Mouse (Mus musculus) neural tube, embryonic 13.5 days (tissue): ENCODE measurements around the gene Grin2b. TPM values are rescaled to one million over a fixed set of nuclear protein-coding genes. Genes with fewer than 3 reads are reported as not detected.
"Not testable (repeated sequence)": the region's sequence is repeated elsewhere in the genome, so short reads cannot be mapped to it uniquely, and the experiment has no call there.

Experiments used
- ATAC-seq: fragments of 200-750 bp; cut with Nextera tagmentation; 2 replicates; pipeline ENCODE4 v1.8.0; 2017; ENCODE audit warnings: low read depth, mild to moderate bottlenecking, moderate TSS enrichment, moderate library complexity
- H3K27ac ChIP-seq: fragments of 300-500 bp; sonication (generic); replicated peaks from 2 replicates; pipeline ENCODE4 v1.5.1; 2015; ENCODE audit warnings: moderate library complexity, mild to moderate bottlenecking, inconsistent platforms
- H3K27me3 ChIP-seq: fragments of 300-500 bp; sonication (generic); 2 replicates; pipeline ENCODE4 v1.6.1; 2015; ENCODE audit warnings: mild to moderate bottlenecking, inconsistent platforms
- H3K36me3 ChIP-seq: fragments of 300-500 bp; sonication (generic); 2 replicates; pipeline ENCODE4 v1.6.1; 2015; ENCODE audit warnings: mild to moderate bottlenecking, inconsistent platforms
- H3K4me1 ChIP-seq: fragments of 300-500 bp; sonication (generic); replicated peaks from 2 replicates; pipeline ENCODE4 v1.6.1; 2015; ENCODE audit warnings: inconsistent platforms
- H3K4me2 ChIP-seq: fragments of 300-500 bp; sonication (generic); 2 replicates; pipeline ENCODE4 v1.6.1; 2015; ENCODE audit warnings: inconsistent platforms, mild to moderate bottlenecking, moderate library complexity
- H3K4me3 ChIP-seq: fragments of 300-500 bp; sonication (generic); 2 replicates; pipeline ENCODE4 v1.5.1; 2015; ENCODE audit warnings: mild to moderate bottlenecking, inconsistent platforms
- H3K9ac ChIP-seq: fragments of 300-500 bp; sonication (generic); 2 replicates; pipeline ENCODE4 v1.6.1; 2015; ENCODE audit warnings: moderate library complexity, mild to moderate bottlenecking, inconsistent platforms
- H3K9me3 ChIP-seq: fragments of 300-500 bp; sonication (generic); 2 replicates; pipeline ENCODE4 v1.6.1; 2016; ENCODE audit warnings: inconsistent platforms
- WGBS: fragments of 180-500 bp; shearing (Covaris S2); methylation state at CpG from one replicate; pipeline ENCODE4 v1.1.7; 2015; 5-methylcytosine and 5-hydroxymethylcytosine counted together
- polyA plus RNA-seq: library from polyadenylated mRNA; unstranded; fragments of >200 nt; fragmentation: Nextera tagmentation; extraction: Ambion mirVana; gene quantifications from 2 replicates; pipeline ENCODE4 v1.2.1, GENCODE M21; 2015

Grin2b gene
- polyA plus RNA-seq, 1 experiment from 2014 or later = 32.6 TPM

DNA sequence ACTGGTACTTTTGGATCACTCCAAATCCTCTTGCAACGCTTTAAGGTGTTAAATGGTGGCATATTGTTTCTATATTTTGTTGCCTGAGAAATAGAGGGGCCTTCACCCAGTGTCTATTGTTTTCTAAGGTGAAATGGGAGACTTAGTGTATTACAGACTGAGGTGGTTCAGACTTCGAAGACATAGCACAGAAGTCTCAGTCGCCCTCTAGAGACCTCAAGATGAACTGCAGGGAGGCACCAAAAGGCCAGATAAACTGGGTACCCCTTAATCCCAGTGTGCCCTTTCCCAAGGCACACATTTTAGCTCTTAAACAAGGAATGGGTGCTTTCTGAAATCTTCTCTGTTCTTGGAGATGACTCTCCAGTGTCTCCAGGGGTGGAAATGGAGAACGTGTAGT is 345.4 kb downstream of the Grin2b start:
- H3K27me3 ChIP-seq = no peaks in the 10 kb centered on the region
- H3K4me3 ChIP-seq = no peak overlapping the region
- H3K36me3 ChIP-seq = no peaks in the 10 kb centered on the region
- no peak overlapping the region for H3K4me2 ChIP-seq
- WGBS = 17% methylated on average over 4 of the region's 4 CpGs
- H3K9me3 ChIP-seq = no peaks in the 10 kb centered on the region
- H3K27ac ChIP-seq = no peak overlapping the region
- ATAC-seq = no peak
- H3K4me1 ChIP-seq = peaks cover 8% of the 10 kb centered on the region; the same call in 1 of the 2 replicates
- no peak overlapping the region for H3K9ac ChIP-seq

- Histone ChIP-seq H3K36me3 (no peaks in the 10 kb centered on the region), H3K4me2 (no peak overlapping the region), H3K4me3 (no peak overlapping the region), H3K9ac (no peak overlapping the region), H3K27me3 (no peaks in the 10 kb centered on the region), H3K27ac (no peak overlapping the region), H3K9me3 (no peaks in the 10 kb centered on the region), H3K4me1 (peaks cover 8% of the 10 kb centered on the region; the same call in 1 of the 2 replicates)
- ATAC-seq = no peak
- 89% methylated on average over 3 of the region's 3 CpGs for WGBS
Observed at GRCm38 (mm10) chr6:135827317-135827716, 346.0 kb downstream of the Grin2b start.

DNA sequence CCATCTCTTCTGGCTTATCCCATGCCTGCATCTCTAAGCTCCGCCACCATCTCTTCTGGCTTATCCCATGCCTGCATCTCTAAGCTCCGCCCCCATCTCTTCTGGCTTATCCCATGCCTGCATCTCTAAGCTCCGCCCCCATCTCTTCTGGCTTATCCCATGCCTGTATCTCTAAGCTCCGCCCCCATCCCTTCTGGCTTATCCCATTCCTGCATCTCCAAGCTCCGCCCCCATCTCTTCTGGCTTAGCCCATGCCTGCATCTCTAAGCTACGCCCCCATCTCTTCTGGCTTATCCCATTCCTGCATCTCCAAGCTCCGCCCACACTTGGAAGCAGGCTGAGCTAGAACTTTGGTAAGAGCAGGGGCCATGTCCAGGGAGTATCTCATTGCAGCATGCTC is 346.5 kb downstream of the Grin2b start:
- not testable (repeated sequence) for H3K4me3 ChIP-seq, H3K27ac ChIP-seq, H3K4me2 ChIP-seq, H3K27me3 ChIP-seq, H3K9me3 ChIP-seq, ATAC-seq, H3K4me1 ChIP-seq, H3K9ac ChIP-seq, H3K36me3 ChIP-seq
- WGBS = 98% methylated on average over 7 of the region's 7 CpGs

DNA sequence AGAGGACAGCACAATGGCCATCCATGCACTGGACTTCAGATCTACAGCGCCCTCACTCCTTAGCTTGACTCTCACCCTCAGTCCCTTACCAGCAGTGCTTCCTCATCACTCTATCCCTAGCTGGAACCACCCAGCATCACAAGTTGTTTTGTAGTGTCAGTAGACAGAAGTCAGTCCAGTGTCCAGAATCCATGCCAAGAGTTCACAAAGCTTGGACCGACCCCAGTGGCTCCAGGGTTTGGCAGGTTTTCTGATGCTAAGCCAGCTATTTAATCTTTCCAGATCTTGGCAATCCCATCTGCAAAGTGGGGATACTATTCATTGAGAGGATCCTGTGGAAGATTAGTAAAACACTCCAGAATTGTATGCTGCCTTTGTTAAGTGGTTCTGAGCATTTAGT is 355.9 kb downstream of the Grin2b start:
- Histone ChIP-seq H3K27me3 (no peaks in the 10 kb centered on the region), H3K4me3 (no peak overlapping the region), H3K36me3 (no peaks in the 10 kb centered on the region), H3K9ac (no peak overlapping the region), H3K4me2 (no peak overlapping the region), H3K9me3 (no peaks in the 10 kb centered on the region), H3K4me1 (no peaks in the 10 kb centered on the region), H3K27ac (no peak overlapping the region)
- 94% methylated on average over 2 of the region's 2 CpGs for WGBS
- ATAC-seq = no peak

GRCm38 (mm10) chr6:135813755-135814154 is 359.6 kb downstream of the Grin2b start:
- no peak overlapping the region for H3K4me2 ChIP-seq
- no peaks in the 10 kb centered on the region for H3K36me3 ChIP-seq
- no peak overlapping the region for H3K4me3 ChIP-seq
- WGBS = 81% methylated on average over 7 of the region's 7 CpGs
- no peaks in the 10 kb centered on the region for H3K27me3 ChIP-seq
- no peaks in the 10 kb centered on the region for H3K9me3 ChIP-seq
- no peaks in the 10 kb centered on the region for H3K4me1 ChIP-seq
- ATAC-seq = no peak
- H3K9ac ChIP-seq = no peak overlapping the region
- H3K27ac ChIP-seq = no peak overlapping the region

GRCm38 (mm10) chr6:135805436-135805835 is 367.9 kb downstream of the Grin2b start:
- Histone ChIP-seq H3K27ac (no peak overlapping the region), H3K36me3 (no peaks in the 10 kb centered on the region), H3K4me1 (peaks cover 9% of the 10 kb centered on the region; the same call in 1 of the 2 replicates), H3K4me2 (no peak overlapping the region), H3K9ac (no peak overlapping the region), H3K4me3 (no peak overlapping the region), H3K9me3 (no peaks in the 10 kb centered on the region), H3K27me3 (no peaks in the 10 kb centered on the region)
- WGBS = 58% methylated on average over 9 of the region's 9 CpGs
- ATAC-seq = no peak

- H3K4me1 ChIP-seq = no peaks in the 10 kb centered on the region
- 69% methylated on average over 8 of the region's 8 CpGs for whole genome bisulfite sequencing
- H3K4me2 ChIP-seq = no peak overlapping the region
- H3K27me3 ChIP-seq = no peaks in the 10 kb centered on the region
- H3K4me3 ChIP-seq = no peak overlapping the region
- no peak overlapping the region for H3K9ac ChIP-seq
- H3K9me3 ChIP-seq = no peaks in the 10 kb centered on the region
- no peak for ATAC-seq
- H3K36me3 ChIP-seq = no peaks in the 10 kb centered on the region
- no peak overlapping the region for H3K27ac ChIP-seq
Observed at GRCm38 (mm10) chr6:135799949-135800348, 373.4 kb downstream of the Grin2b start.

- 81% methylated on average over 13 of the region's 13 CpGs for WGBS
- no peak overlapping the region for H3K4me2 ChIP-seq
- H3K36me3 ChIP-seq = no peaks in the 10 kb centered on the region
- no peak for ATAC-seq
- no peak overlapping the region for H3K9ac ChIP-seq
- H3K27me3 ChIP-seq = no peaks in the 10 kb centered on the region
- H3K4me1 ChIP-seq = no peaks in the 10 kb centered on the region
- no peaks in the 10 kb centered on the region for H3K9me3 ChIP-seq
- no peak overlapping the region for H3K4me3 ChIP-seq
- H3K27ac ChIP-seq = no peak overlapping the region
Observed at GRCm38 (mm10) chr6:135798202-135798992, 374.9 kb downstream of the Grin2b start.

- Histone ChIP-seq H3K27ac (no peak overlapping the region), H3K4me3 (no peak overlapping the region), H3K36me3 (no peaks in the 10 kb centered on the region), H3K27me3 (no peaks in the 10 kb centered on the region), H3K4me2 (no peak overlapping the region), H3K9me3 (no peaks in the 10 kb centered on the region), H3K9ac (no peak overlapping the region), H3K4me1 (no peaks in the 10 kb centered on the region)
- ATAC-seq = no peak
- WGBS = 81% methylated on average over 10 of the region's 10 CpGs
Observed at GRCm38 (mm10) chr6:135797371-135798033, 375.8 kb downstream of the Grin2b start.

DNA sequence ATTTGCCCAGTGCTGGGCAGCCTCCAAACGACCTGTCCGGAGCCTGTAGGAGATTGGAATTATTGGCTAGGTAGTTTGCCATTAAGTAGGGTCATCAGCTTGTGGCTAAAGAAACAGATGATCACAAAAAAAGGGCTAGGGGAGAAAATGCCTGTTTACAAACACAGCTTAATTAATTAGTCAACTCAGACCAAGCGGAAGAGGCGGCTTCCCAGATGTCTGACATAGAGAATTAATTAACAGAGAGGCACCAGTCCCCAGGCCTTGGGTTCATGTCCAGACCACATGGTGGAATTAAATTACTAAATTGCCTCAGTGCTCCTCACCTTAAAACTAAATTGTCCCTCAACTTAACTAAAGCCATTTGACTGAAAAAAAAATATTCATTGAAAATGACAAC is 376.4 kb downstream of the Grin2b start:
- ATAC-seq = no peak
- H3K27me3 ChIP-seq = no peaks in the 10 kb centered on the region
- no peak overlapping the region for H3K4me2 ChIP-seq
- WGBS = 70% methylated on average over 4 of the region's 4 CpGs
- no peak overlapping the region for H3K9ac ChIP-seq
- no peak overlapping the region for H3K4me3 ChIP-seq
- no peaks in the 10 kb centered on the region for H3K4me1 ChIP-seq
- H3K27ac ChIP-seq = no peak overlapping the region
- H3K9me3 ChIP-seq = no peaks in the 10 kb centered on the region
- no peaks in the 10 kb centered on the region for H3K36me3 ChIP-seq

DNA sequence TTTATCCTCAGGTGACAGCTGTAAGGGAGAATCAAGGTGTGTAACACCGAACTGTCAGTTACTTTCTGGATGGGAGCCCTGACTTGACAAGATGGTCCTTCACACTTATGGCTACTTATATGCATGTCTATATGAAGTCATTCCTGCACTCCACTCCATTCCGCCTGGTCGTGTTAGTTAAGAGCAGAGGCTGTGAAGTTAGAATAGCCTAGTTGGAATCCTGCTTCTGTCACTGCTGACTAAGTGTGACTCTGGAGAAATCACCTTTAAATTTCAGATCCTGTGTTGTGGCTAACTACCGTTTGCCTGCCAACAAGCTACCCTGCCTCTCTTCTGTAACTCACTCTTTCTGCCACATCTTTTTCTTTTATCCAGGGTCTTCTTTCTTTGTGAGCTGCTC is 381.9 kb downstream of the Grin2b start:
- no peaks in the 10 kb centered on the region for H3K27me3 ChIP-seq
- 95% methylated on average over 4 of the region's 4 CpGs for WGBS
- no peaks in the 10 kb centered on the region for H3K36me3 ChIP-seq
- H3K4me2 ChIP-seq = no peak overlapping the region
- H3K4me1 ChIP-seq = no peaks in the 10 kb centered on the region
- no peak overlapping the region for H3K27ac ChIP-seq
- ATAC-seq = no peak
- H3K4me3 ChIP-seq = no peak overlapping the region
- no peak overlapping the region for H3K9ac ChIP-seq
- no peaks in the 10 kb centered on the region for H3K9me3 ChIP-seq

DNA sequence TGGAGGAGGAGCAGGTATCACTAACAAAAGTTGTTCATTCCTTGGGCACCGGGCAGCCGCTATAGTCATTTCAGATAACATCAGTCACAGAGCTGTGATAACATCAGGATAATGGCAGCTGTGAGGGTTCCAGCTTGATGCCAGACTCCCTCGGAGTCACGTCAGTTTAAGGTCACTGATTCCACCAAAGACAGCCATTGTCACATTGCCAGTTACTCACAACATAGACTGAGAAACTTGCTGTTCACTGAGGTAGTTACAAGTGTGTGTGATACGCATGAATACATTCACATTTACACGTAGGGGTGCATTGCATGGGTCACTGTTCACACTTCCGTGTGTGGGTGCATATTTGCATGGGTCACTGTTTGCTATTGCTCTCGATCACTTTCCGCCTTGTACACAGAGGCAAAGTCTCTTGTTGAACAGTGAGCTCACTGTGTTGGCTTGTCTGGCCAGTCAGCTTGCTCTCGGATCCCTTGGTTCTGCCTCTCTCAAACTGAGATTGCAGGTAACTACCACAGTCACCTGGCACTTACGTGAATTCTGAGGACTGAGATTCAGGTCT is 383.6 kb downstream of the Grin2b start:
- Histone ChIP-seq H3K9me3 (no peaks in the 10 kb centered on the region), H3K4me3 (no peak overlapping the region), H3K4me2 (no peak overlapping the region), H3K27me3 (no peaks in the 10 kb centered on the region), H3K9ac (no peak overlapping the region), H3K27ac (no peak overlapping the region), H3K36me3 (no peaks in the 10 kb centered on the region), H3K4me1 (no peaks in the 10 kb centered on the region)
- ATAC-seq = no peak
- WGBS = 81% methylated on average over 11 of the region's 11 CpGs
